Mouse (Mus musculus): ENCODE results near the gene Morc2a.

DNA sequence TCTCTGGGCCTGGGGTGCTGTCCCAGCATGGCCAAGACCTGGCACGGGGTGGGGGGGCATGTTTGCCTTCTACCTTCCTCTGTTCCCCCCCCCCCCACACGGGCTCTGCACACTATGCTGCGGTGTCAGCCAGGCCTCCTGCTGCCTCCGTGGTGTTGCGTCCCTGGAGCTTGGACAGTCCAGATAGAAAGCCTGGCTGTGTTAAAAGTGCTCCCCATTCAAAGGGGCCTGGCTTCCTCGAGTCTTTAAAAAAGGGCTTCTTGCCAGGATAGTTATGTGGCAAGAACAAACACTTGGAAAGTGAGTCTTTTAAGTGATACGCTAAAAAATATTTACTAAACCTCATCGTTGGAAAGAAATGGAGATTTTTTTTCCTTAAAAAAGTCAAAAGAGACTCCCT is 55.4 kb downstream of the Morc2a start:
- no peak for TF ChIP-seq CTCF (IDR thresholded peaks at IDR 0.05; ENCODE audit: borderline replicate concordance, insufficient read depth, low read length)
- no peak for TF ChIP-seq POLR2A (IDR thresholded peaks at IDR 0.05; ENCODE audit: low read depth, low read length)
